Mouse (Mus musculus): Measurements from ENCODE around the gene Gm12845. TPM values are rescaled to one million over a fixed set of nuclear protein-coding genes. Genes with fewer than 3 reads are reported as not detected.

Gene Gm12845
- not detected in 2 replicates for polyA plus RNA-seq (2012; rRNA removed)

DNA sequence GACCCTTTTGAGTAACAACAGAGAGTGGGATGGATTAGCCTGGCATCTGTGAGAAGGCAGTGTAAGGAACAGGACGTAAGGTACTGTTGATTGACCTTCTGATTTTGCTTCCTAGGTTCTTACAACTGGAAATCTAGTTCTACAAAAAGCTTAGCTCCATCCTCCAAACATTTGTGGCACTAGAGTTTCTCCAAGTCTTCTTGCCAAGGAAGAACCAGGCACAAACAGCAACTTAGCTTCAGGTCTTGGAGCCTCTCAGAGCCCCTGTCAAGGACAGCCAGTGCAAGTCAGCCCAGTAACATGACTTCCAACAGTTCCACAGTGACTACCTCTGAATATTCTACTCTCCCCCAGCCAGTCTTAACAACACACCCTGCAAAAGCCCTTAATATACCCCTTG is at the start of gene Gm12845:
Gm12845 (plus strand) TSS at position 301 of the 400 bp plus-strand sequence.
- TF ChIP-seq CTCF (IDR thresholded peaks at IDR 0.05; ENCODE audit: borderline replicate concordance, extremely low read depth, insufficient read depth, insufficient read length) = no peak
- TF ChIP-seq POLR2A (IDR thresholded peaks at IDR 0.05; ENCODE audit: borderline replicate concordance, extremely low read depth, insufficient read depth, insufficient read length, poor library complexity, severe bottlenecking) = no peak
- no peak for DNase-seq (ENCODE audit: low read depth)

DNA sequence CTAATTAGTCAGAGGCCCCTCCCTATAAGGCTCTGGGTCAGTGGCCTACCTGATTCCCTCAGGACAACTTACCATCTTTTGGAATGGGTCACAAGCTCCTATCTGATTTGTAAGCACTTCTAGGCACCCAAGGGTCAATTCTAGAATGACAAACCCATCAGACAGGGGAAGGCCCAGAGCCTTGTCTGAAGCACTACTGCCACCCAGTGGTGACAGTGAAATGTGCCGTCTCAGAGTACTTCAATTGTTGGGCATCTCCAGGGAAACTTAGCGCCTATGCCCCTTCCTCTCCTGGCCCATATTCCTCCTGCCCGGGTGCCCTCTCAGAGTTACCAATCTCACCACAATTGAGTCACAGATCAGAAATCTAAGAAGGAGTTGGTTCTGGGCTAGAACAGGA is 47.3 kb upstream of the Gm12845 start:
- TF ChIP-seq POLR2A (IDR thresholded peaks at IDR 0.05; ENCODE audit: borderline replicate concordance, extremely low read depth, insufficient read depth, insufficient read length, poor library complexity, severe bottlenecking) = no peak
- TF ChIP-seq CTCF (IDR thresholded peaks at IDR 0.05; ENCODE audit: borderline replicate concordance, extremely low read depth, insufficient read depth, insufficient read length) = peak; percentile 88
- peak; percentile 89 for DNase-seq (ENCODE audit: low read depth)

DNA sequence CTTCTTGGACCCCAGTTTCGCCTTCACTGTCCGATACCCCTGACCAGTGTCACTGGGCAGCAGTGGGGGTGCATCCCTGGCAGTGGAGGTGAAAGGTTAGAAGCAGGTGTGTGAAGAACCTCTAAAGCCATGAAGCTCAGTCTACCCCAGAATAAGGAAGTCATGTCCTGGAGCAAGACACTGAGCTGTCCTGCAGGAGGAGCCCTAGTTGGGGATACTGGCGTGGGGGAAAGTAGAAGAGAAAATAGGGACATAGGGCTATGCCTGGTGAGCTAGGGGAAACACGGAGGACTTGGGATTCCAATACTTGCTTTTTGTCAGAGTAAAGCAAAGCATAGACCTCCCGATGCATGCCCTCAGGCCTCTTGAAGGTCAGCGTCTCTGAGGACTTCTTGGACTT is 43.2 kb upstream of the Gm12845 start:
- no peak for DNase-seq (ENCODE audit: low read depth)
- no peak for TF ChIP-seq POLR2A (IDR thresholded peaks at IDR 0.05; ENCODE audit: borderline replicate concordance, extremely low read depth, insufficient read depth, insufficient read length, poor library complexity, severe bottlenecking)

DNA sequence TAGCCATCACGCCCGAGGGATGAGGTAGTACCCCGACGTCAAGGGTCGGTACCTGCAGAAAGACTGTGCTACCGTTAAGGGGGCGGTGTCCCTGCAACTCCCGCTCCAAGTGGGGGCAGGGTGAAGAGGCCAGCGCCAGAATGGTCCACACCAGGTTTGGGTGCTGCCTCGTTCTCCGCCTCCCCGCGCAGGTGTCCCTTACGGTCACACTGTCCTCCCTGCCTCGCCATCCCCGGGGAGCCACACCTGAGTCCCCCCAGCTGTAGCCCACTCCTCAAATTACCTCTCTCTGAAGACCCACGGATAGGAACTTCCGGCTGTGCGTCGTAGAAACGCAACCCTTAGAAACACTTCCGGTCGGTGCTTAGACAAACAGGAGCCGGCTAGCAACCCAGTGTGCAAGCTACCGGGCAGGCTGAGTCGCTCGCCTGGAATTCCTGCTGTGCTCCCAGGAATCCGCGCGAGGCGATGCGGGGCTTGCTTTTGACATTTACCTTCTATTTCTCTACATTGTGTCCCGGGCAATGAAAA is 42.2 kb upstream of the Gm12845 start, which contains the start of gene Dmap1:
Dmap1 (minus strand) TSS at position 343 of the 531 bp plus-strand sequence.
- DNase-seq (ENCODE audit: low read depth) = peak; percentile 96
- TF ChIP-seq POLR2A (IDR thresholded peaks at IDR 0.05; ENCODE audit: borderline replicate concordance, extremely low read depth, insufficient read depth, insufficient read length, poor library complexity, severe bottlenecking) (no peak), CTCF (IDR thresholded peaks at IDR 0.05; ENCODE audit: borderline replicate concordance, extremely low read depth, insufficient read depth, insufficient read length) (0 out of 2 replicates have a peak, but pooled peaks have one; percentile 2)

DNA sequence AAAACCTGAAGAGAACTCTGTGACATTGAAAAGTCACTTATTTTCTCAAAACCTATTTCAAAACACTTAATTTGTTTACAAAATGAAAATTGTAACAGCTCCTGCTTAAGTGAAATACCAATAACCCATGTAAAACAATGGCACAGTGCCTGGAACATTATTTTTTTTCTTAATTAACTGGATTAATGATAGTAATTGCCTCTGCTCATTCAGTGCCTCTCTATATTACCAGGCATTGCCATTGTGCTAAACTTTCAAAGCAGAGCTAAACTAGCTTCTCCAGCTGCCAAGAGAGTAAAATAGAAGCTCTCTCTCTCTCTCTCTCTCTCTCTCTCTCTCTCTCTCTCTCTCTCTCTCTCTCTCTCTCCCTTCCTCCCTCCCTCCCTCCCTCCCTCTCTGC is 41.7 kb upstream of the Gm12845 start:
- no peak for TF ChIP-seq CTCF (IDR thresholded peaks at IDR 0.05; ENCODE audit: borderline replicate concordance, extremely low read depth, insufficient read depth, insufficient read length)
- no peak for TF ChIP-seq POLR2A (IDR thresholded peaks at IDR 0.05; ENCODE audit: borderline replicate concordance, extremely low read depth, insufficient read depth, insufficient read length, poor library complexity, severe bottlenecking)
- DNase-seq (ENCODE audit: low read depth) = no peak

DNA sequence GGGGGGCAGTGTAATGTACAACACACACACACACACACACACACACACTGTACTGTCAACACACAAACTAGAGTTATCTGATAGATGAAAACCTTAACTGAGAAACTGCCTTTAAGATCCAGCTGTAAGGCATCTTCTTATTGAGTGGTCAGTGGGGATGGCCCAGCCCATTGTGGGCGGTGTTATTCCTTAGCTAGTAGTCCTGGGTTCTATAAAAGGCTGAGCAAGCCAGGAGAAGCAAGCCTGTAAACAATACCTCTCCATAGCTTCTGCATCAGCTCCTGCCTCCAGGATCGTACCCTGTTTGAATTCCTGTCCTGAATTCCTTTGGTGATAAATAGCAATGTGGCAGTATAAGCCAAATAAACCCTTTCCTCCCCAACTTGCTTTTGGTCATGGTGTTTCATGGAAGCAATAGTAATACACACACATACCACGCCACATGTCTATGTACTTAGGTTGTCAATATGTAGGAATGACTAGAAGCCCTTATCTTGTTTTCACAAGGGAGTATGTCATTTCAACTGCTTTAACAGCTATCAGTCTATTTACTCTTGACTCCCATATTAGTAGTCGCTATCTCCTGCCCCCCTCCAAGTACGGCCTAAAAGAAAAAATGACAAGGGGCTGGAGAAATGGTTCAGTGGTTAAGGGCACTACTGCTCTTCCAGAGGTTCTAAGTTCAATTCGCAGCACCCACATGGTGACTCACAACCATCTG is 41.0 kb upstream of the Gm12845 start:
- no peak for DNase-seq (ENCODE audit: low read depth)
- TF ChIP-seq POLR2A (IDR thresholded peaks at IDR 0.05; ENCODE audit: borderline replicate concordance, extremely low read depth, insufficient read depth, insufficient read length, poor library complexity, severe bottlenecking) = no peak
- TF ChIP-seq CTCF (IDR thresholded peaks at IDR 0.05; ENCODE audit: borderline replicate concordance, extremely low read depth, insufficient read depth, insufficient read length) = no peak

DNA sequence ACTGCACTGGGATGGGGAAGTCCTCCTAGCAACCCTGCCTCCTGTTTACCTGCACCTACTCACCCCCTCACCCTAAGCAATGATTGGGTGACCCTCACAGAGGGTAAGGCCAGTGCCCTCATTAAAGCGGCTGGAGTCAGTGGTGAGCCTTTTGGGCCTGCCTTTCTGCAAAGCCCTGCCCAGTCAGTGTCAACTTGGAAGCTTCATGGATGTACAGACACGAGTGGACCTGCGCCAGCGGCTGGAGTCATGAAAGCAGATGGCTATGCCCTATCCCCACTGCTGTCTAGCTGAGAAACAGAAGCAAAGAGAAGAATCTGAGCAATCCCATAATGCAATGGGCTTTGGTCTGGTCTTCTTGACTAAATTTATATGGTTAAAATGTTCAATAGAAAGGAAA is 37.9 kb upstream of the Gm12845 start:
- DNase-seq (ENCODE audit: low read depth) = no peak
- TF ChIP-seq CTCF (IDR thresholded peaks at IDR 0.05; ENCODE audit: borderline replicate concordance, extremely low read depth, insufficient read depth, insufficient read length) (no peak), POLR2A (IDR thresholded peaks at IDR 0.05; ENCODE audit: borderline replicate concordance, extremely low read depth, insufficient read depth, insufficient read length, poor library complexity, severe bottlenecking) (no peak)

DNA sequence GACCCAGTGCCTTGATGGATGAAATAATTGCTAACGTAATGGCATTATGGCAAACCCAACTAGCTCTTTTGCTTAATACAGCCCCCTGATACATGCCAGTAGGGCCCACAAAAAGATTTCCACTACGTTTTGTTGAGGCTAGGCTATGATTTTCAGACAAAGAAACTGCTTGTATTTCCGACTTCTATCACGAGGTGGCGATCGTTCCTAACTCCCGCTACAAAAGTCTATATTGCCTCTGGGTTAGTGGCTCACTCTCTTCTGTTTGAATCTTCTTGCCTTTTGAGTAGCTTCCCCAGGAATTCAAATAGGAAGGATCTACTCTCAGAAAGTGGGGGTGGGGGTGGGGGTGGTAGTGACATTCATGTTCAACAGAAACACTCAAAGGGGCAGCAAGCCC is 18.9 kb upstream of the Gm12845 start:
- DNase-seq (ENCODE audit: low read depth) = peak; percentile 79
- TF ChIP-seq CTCF (IDR thresholded peaks at IDR 0.05; ENCODE audit: borderline replicate concordance, extremely low read depth, insufficient read depth, insufficient read length) (peak; percentile 72; the same call in 1 of the 2 replicates), POLR2A (IDR thresholded peaks at IDR 0.05; ENCODE audit: borderline replicate concordance, extremely low read depth, insufficient read depth, insufficient read length, poor library complexity, severe bottlenecking) (no peak)

DNA sequence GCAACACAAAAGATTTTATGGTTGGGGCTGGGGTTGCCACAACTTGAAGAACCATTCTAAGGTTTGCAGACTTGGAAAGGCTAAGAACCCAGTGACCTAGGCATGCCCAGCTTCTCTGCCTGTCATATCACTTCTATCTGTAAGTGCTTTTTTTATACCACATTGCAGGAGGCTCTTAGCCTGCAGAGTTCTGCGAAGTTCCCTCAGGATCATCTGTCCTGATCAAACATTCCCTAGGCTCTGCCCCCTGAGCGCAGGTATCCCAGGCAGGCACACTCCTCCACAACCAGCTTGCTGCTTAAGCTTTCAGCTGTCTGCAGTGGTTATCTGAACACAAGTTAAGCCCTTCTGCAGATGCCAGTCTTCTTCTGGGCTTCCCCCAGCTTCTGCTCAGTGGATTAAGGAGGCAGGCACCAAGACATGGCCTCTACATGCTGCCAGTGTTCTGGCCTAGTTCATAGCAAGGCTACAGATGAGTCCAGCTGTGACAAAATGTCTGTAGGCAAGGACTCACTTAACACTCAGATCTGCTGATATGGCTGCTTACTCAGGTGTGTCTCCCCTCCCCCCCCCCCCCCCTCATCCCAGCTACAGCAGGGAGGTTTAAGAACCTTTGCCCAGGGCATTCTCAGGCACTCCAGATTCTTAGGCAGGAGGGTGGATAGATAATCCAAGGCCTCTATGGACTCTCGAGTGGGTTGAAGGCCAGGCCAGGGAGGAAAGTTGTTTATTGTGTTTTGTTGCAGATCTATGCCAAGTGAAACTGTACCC is 15.2 kb upstream of the Gm12845 start:
- no peak for TF ChIP-seq POLR2A (IDR thresholded peaks at IDR 0.05; ENCODE audit: borderline replicate concordance, extremely low read depth, insufficient read depth, insufficient read length, poor library complexity, severe bottlenecking)
- no peak for TF ChIP-seq CTCF (IDR thresholded peaks at IDR 0.05; ENCODE audit: borderline replicate concordance, extremely low read depth, insufficient read depth, insufficient read length)
- DNase-seq (ENCODE audit: low read depth) = no peak

DNA sequence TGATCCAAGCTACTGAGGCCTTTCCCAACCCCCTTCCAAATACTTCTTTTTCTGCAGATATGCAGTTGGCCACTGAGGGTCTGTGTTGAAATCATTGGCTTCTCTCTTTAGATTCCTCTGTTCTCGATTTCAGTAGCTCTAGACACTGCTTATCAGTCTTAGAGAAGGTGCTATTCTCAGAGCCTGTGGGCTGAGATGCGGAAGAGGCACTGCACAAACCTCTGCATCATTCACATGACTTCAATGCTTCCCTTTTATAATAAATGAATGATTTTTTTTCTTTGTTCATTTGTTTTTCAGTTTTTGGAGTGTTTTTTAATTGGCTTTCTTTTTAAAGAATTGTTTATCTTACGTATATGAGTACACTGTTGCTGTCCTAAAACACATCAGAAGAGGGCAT is 11.9 kb upstream of the Gm12845 start:
- TF ChIP-seq POLR2A (IDR thresholded peaks at IDR 0.05; ENCODE audit: borderline replicate concordance, extremely low read depth, insufficient read depth, insufficient read length, poor library complexity, severe bottlenecking) (no peak), CTCF (IDR thresholded peaks at IDR 0.05; ENCODE audit: borderline replicate concordance, extremely low read depth, insufficient read depth, insufficient read length) (no peak)
- no peak for DNase-seq (ENCODE audit: low read depth)

DNA sequence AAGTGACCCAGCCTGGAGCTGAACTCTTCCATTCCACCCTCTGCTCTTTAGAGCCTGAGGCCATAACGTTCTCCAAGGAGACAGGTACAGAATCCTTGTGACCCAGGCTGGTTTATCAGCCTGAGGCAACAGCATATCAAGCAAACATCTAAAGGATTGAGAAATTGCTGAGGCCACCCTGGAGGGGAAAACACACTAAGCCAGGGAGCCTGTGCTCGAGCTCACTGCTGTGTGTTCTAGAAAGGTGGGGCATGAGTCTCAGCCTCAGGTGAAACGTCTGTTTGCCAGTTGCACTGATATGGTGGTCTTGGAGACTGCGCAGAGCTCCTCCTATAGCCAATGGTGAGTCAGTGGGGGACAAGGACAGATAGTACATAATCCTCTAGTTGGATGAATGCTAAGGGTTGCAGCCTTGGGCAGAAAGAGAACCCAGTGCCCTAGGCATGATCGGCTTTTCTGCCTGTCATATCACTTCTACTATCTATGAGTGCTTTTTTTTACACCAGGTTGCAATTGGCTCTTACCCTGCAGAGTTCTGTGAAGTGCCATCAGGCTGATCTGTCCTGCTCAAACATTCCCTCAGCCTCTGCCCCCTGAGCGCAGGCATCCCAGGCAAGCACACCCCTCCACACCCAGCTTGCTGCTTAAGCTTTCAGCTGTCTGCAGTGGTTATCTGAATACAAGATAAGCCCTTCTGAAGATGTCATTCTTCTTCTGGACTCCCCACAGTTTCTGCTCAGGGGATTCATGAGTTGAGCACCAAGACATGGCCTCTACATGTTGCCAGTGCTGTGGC is 10.7 kb upstream of the Gm12845 start:
- DNase-seq (ENCODE audit: low read depth) = peak; percentile 1
- no peak for TF ChIP-seq CTCF (IDR thresholded peaks at IDR 0.05; ENCODE audit: borderline replicate concordance, extremely low read depth, insufficient read depth, insufficient read length)
- no peak for TF ChIP-seq POLR2A (IDR thresholded peaks at IDR 0.05; ENCODE audit: borderline replicate concordance, extremely low read depth, insufficient read depth, insufficient read length, poor library complexity, severe bottlenecking)

Data from brain, embryonic 14.5 days (tissue).